Mouse (Mus musculus) embryo, embryonic 9.5 days (tissue): ENCODE measurements around the gene Gnl2.

Experiments used
- DNase-seq: peaks from one replicate; pipeline ENCODE4 v3.0.0-alpha.2; 2017; ENCODE audit errors: extremely low spot score

The Gnl2 gene

DNA sequence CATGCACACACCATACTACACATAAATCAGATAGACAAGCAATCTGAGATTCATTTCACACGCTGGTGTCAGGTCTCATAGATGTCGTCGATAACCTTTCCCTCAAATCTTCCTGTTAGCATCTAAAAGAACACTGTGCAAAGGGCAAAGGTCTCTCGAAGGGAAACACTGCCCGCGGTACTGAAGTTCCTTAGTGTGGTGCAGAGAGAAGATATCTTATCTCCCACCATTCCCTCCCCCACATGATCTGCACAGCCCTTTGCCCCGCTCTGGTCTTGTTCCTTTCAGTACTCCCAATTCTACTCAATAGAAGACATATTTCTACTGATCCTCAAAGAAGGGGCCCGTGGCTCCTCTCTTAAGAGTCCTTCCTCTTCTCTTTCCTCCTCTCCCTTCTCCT, 13.4 kb upstream of the Gnl2 start:
- DNase-seq: no peak

DNA sequence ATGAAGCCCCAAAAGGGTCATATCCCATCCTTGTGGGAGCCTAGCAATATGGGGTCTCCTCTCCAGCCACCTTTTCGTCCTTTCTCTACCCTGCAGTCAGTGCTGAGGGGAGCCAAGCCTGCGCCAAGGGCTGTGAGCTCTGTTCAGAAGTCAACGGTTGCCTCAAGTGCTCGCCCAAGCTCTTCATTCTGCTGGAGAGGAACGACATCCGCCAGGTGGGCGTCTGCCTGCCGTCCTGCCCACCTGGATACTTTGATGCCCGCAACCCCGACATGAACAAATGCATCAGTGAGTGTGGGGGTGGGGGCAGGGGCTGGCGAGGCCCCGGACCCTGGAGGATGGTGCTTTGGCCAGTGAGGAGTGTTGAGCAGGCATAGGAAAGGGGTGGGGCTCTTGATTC, 11.5 kb upstream of the Gnl2 start:
- no peak for DNase-seq

DNA sequence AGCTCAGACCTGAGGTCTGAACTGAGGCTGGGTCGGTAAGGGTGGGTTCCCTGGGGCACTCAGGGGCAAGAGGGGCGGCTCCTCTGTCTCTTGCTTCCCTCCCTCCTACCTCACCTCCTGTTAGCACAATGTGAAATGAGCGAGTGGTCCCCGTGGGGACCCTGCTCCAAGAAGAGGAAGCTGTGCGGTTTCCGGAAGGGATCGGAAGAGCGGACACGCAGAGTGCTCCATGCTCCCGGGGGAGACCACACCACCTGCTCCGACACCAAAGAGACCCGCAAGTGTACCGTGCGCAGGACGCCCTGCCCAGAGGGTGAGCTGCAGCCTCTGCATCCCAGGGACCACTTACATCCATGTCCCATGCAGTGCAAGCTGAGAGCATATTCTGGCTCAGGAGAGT, 8.9 kb upstream of the Gnl2 start:
- DNase-seq: no peak

DNA sequence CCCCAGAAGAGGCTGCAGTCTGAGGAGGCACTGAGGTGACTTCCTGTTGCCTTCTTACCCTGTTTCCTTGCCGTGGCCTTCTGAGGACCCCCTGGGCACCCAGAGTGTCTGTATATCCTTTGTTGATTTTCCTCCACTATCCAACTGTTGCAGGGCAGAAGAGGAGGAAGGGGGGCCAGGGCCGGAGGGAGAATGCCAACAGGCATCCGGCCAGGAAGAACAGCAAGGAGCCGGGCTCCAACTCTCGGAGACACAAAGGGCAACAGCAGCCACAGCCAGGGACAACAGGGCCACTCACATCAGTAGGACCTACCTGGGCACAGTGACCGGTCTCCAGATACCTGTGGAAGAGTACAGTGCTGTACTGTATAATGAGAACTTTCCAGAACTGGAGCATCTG, 8.2 kb upstream of the Gnl2 start:
- no peak for DNase-seq

DNA sequence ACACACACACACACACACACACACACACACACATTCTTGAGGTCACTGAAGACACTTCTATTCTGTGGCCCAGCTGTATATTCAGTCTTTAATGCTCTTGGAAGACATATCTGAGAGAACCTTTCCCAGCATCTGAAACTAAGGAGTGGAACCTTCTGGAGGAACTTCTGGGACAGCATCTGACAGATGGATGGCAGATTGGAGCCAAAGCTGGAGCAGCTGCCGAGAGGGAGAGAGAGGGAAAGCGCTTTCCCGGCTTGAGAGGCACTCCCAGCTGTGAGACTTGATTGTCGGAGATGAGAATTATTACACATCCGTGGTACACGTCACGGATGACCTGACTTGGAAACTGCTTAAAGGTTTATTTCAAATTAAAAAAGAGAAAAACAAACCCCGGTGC, 7.7 kb upstream of the Gnl2 start:
- no peak for DNase-seq

DNA sequence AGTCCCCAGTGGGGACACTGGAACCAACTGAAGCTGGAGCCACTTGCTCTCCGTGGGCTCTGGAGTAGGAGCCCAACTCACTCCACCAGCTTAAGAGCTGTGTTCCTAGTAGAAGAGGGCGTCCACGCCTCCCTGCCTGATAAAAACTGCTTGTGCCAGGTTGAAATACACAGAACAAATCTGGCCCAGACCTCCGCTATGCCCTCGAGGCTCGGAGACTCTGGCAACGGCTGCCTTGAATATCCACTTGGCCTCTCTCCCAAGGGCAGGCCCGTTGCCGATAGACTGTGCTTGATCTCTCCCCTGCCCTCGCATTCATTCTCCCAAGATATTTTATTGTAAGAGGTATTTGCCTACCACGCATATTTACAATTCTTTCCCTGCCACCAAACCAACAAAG, 1.0 kb downstream of the Gnl2 start:
- DNase-seq: no peak

DNA sequence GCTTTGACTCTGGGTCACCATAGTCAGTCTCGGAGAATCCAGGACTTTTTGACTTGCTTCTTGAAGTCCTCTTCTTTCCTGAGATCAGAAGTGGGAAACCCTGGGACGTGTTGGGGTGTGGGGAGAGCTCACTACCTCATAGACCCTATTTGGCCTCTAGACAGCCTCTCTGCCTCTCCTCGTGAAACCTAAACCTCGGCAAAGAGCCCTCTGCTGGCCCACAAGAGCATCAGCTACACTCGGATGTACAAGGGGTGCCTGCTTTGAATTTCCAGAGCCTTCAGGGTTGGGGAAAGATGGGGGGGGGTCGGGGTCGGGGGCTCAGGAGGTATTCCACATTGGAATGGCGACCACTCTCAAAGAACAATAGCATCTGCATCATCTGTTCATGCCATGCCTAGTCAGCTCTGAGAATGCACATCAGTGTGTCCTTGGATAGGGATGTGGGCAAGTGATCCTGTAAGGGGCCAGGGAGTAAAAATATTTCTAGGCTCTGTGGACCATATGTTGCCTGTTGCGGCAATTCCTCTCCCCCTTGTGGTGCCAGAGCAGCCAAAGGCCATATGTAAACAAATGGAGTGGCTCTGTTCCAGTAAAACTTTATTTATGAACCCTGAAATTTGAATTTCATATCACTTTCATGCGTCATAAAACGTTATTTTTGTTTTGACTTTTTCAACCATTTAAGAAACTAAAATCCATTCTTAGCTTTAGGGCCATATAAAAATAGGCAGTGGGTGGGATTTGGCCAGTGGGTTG, 4.6 kb downstream of the Gnl2 start:
- peak; percentile 39 for DNase-seq

DNA sequence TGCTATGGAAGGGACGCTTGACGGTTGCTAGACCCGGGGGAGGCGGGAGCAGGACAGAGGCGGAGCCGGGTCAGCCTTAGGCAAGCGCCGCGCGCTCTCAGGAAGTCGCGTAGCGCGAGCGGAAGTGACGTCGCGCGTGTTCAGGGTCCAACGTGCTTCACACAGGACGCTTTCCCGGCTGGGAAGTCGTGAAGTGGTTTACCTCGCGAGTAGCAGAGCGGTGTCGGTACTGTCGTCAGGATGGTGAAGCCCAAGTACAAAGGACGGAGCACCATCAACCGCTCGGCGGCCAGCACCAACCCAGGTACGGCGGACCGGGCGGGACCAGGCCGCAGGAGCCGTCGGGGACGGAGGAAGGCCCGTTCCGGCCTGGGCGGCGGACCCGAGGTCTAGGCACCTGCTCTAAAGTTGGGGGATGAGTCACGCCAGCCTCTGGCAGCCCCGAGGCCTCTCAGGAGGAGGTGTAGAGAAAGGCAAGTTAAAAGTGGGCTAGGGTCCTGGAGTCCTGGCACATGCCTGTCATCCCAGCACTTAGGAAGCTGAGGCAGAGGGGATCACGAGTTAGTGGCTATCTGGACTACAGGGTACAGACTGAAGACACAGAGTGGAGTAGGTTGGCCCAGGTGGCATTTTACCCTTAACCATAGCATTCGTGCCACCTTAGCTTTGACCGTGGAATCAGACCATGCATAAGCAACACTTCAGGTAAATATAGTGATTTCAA, 13.7 kb downstream of the Gnl2 start:
- peak; percentile 92 for DNase-seq

DNA sequence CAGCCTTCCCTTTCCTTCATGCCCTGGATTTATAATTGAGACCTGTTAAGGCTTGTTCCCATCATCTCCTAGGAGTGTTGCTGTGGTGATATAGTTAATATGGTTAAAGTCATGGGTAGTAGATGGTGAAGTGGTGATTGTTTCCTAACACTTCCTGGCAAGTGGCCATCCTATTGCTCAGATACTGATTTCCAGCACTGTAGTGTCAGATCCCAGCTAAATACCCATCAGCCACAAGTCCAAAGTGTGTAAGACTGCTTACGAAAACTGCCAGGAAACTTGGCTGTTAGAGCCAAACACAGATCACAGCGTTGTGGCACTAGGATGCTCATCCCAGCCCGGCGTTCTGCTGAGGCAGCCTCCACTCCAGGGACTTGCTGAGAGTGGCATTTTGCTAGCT, 18.0 kb downstream of the Gnl2 start:
- no peak for DNase-seq

DNA sequence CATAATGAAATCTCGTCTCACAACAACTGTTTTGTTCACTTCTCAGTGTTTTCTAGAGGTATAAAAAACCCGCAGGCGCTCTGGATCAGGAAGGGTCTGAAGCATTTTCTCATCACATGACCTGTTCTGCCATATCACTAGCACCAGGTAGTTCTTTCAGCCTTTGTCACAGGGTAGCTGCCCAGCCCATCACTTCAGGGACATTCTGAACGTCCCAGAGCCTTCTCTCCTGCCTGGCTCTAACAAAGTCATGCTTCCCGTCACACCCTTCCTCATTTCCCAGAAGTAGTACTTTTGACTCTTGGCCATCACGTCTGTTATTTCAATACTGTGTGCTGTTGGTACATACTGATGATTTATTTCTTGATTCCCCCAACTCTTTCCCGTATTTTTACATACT, 28.1 kb downstream of the Gnl2 start:
- no peak for DNase-seq

DNA sequence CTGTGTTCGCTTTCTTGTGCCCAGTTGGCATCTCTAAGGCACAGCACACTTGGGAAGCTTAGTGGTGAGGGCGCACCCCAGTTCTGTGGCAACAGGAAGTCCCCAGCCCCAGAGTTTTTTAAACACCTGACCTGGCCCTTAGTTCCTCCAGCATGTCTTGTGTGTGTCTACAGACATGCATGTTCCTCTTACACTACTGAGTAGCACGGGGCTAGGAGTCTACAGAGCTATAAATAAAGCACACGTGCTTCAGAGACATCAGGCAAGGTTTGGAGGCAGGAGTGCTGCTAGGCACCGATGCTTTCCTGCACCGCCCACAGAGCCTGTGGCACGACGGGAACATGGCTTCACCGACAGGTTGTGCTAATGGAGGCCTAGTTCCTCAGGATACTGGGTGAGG, 39.0 kb downstream of the Gnl2 start:
- DNase-seq: no peak

DNA sequence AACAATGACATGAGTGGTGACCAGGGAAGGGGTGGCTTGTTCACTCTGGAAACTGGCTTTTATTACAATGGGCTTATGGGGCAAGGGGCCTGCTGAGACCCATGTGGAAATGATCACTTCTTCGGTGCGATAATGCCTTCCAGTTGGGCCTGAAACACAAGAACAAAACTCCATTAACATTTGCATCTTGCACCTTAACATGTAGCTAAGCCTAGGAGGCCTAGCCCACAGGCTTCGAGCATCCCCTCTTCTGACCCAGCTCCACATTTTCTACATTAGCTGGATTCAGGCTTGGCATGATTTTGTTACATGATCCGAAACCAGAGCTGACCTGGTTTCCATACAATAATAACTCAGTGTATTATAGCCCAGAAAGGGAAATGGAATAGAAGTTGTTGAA, 40.1 kb downstream of the Gnl2 start:
- no peak for DNase-seq

DNA sequence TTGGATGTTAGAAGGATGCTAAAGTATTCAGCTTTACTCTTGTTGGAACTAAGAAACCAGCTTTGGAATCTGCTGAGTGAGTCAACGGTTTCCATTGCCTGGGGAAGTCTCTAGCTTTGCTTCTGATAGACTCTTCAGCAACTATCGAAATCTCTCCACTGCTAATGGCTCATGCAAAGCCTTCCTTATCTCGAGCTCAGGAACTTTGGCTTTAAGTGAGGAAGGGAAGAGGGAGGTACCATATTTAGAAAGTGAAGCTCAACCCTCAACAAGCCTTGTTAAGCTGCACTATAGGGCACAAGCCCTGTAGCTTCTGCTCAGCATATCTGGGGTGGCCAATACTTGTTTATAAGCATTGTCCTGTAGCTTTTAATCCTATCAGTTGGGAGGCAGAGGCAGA, 40.9 kb downstream of the Gnl2 start:
- no peak for DNase-seq

DNA sequence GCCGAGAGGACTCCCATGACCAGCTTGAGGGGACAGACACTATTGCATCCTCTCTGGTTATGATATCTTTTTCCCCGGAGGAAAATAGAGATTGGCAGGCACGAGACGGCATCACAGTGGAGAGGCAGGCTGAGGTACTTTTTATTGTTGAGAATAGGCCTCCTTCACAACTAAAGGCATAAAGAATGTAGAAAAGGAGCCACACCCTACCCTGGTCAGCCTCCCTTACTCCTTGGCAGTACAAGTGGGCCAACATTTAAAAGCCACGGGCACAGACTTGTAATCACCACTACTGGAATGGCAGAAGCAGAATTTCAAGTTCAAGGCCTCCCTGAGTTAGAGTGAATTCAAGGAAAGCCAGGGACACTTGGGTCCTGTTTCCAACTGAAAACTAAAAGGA, 41.6 kb downstream of the Gnl2 start:
- no peak for DNase-seq

DNA sequence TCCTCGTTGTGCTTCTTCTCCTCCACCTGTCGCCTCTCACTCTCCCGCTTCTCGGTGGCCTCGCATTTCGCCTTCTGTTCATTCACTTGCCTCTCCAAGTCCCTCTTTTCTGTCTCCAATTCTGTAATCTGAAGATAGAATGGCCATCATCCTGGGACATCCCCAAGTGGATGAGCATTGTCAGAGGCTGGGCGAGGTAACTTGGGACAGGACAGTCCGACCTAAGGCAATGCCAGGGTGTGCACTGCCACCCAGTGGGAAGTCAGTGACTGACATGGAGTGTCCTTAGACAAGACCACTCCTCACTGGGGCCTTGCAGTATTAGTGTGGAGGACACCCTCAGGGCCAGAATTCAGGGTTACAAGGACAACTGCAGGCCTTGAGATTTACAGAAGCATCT, 42.6 kb downstream of the Gnl2 start:
- peak; percentile 78 for DNase-seq

DNA sequence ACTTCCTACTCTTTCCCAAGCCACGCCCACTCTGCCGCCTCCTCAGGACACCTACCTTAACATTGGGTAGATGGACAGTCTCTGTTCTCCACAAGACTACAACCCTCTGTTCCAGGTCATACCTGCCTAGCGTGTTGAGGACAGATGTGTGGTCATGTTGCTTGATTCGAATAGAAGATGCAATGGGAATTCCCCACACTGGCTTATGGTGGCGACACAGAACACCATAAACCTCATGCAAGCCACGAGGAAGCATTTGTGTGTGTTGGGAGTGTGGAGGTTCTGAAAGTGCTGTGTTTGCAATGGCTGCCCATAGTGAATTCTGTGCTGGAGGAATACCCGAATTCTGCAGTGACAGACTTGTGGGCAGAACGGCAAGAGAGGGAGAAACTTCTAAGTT, 47.4 kb downstream of the Gnl2 start:
- no peak for DNase-seq

DNA sequence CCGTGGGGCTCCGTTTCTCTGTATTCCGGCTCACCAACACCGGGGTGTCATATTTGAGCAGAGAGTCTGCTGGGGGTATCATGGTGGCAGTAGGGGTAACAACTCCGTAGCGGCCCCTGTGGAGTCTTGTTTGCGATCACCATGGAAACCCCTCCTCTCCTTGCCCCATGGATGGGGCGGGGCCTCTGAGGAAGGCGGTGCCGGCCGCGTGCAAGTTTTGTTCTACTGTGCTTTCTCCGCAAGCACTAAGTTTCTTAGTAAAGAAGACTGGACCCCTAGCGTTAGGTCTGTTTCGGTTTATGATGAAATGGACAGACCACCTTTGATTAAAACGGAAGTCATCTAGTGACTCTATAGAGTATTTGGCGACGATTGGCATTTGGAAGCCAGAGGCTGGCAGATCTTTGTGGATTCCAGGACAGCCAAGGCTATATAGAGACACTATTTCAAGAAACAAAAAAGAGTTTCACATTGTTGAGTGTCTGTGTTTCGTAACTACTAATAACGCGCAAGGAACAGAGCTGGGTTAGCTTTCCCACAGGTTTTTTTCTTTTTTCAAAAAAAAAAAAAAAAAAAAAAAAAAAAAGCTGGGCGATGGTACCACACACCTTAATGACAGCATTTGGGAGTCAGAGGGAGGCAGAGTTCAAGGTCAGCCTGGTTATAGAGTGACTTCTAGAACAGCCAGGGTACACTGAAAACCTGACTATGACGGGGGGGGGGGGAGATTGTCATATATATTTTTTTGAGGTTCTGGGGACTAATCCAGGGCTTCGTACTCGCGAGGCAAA, 49.3 kb downstream of the Gnl2 start, which contains the start of gene Dnali1:
Gene Dnali1 (minus strand): TSS at position 187 of the 791 bp plus-strand sequence.
- peak; percentile 71 for DNase-seq

DNA sequence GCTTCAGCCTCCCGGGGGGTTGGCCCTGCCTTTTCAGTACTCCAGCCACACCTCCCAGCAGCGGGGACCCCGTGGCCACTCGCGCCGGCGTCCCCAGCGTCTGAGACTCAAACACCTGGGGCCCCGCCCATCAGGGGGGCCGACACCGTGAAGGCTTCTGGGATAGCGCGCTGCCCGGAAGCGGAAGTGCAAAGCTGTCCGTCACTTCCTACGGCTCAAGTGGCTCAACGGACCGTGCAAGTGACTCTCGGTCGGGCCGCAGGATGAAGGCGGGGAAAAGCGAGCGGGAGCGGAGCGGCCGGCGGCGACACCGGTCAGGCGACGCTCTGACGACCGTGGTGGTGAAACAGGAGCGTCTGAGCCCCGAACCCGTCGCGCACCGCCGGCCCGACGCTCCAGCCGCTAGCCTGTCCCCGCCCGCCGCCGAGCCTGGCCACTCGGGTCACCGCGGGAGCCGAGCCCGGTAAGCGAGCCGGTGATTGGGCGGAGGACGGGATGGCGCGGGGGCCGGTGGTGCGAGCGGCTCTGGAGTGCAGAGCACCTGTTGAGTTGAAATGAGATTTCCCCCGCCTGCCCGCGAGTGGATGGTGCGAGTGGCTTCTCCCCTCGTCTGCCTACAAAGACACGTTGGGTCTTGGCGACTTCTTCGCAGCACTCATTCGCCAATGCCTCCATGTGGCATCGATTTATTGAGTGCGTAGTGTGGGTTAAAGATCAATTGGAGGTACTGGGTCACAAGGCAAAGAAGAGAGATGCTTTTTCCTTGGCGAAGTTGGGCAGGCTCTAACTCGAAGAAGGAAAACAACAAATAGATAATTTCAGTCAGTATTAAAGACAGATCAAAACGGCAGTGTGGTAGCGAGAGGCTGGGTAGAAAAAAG, 50.3 kb downstream of the Gnl2 start, which contains the start of gene Snip1:
Gene Snip1 (plus strand): TSS at position 183 of the 881 bp plus-strand sequence.
- peak; percentile 93 for DNase-seq

DNA sequence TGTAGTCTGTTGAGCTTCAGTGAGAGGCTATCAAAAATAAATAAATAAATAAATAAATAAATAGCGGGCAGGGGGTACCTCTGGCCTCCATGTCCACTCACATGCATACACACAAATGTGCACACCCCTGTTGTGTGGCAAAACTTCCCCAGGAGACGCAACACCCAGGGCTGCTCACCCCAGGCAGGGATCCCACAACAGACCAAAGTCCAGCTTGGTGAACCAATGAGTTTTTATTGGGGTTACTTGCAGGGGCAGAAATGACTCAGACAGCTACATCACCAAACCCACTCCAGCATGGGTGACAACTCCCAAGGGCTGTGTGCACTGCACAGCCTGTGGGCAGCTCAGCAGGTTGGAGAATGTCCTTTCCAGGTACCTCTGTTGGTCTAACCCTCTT, 61.3 kb downstream of the Gnl2 start:
- no peak for DNase-seq

DNA sequence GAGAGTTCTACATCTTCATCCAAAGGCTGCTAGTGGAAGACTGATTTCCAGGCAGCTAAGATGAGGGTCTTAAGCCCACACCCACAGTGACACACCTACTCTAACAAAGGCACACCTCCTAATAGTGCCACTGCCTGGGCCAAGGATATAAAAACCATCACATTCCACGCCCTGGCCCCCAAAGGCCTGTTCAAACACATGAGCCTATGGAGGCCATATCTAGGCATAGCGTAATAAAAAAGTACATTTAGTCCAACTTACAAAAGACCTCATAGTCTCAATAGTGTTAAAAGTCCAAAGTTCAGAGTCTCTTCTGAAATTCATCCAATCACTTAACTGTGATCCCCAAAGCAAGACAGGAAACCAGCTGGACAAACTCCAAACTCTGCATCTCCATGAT, 62.3 kb downstream of the Gnl2 start:
- DNase-seq: no peak
